In genomic region chr14:31081147-31081546, GRCm38 (mm10) we compare ENCODE assay signal across 20 mouse cellular contexts. TPM values are rescaled to one million over a fixed set of nuclear protein-coding genes. Genes with fewer than 3 reads are reported as not detected.
A peak's percentile ranks its signal among the peaks of the same experiment; 100 is the strongest.
DNase-seq lines count a peak whose midpoint lies in the region; ATAC-seq and TF ChIP-seq lines count a peak whose summit lies in the region.
"Had no signal": no experiment of that assay in that cellular context is flagged by ENCODE, and none has a peak within 500 bp of the region (broad histone marks: within the 10 kb centered on the region; RNA-seq: fewer than 3 reads in every experiment).

No protein-coding gene starts in this region.

- peak overlapping the region; percentile 54; the same call in 1 of the 2 replicates for H3K27ac ChIP-seq in heart, embryonic 10.5 days
- 0 out of 2 replicates have a peak overlapping the region, but pooled peaks have one; percentile 14 for H3K27ac ChIP-seq in liver, embryonic 16.5 days (ENCODE audit: low read length)
- H3K27ac ChIP-seq in liver, embryonic 11.5 days (ENCODE audit: low read depth, low read length): no peak overlapping the region
- H3K27ac ChIP-seq: forebrain, embryonic 12.5 days; hindbrain, embryonic 14.5 days; left cerebral cortex, adult 2 months; limb, embryonic 12.5 days; midbrain, embryonic 12.5 days; neural tube, embryonic 12.5 days had no signal

- H3K4me2 ChIP-seq in liver, embryonic 16.5 days (ENCODE audit: low read depth, low read length): no peak overlapping the region
- no peak overlapping the region for H3K4me2 ChIP-seq in liver, embryonic 11.5 days
- H3K4me2 ChIP-seq: forebrain, embryonic 12.5 days; hindbrain, embryonic 14.5 days; limb, embryonic 12.5 days; midbrain, embryonic 12.5 days; neural tube, embryonic 12.5 days had no signal

- no peaks in the 10 kb centered on the region; the same call in 1 of the 2 replicates for H3K9me3 ChIP-seq in heart, embryonic 10.5 days
- no peaks in the 10 kb centered on the region for H3K9me3 ChIP-seq in liver, embryonic 16.5 days (replicated peaks; ENCODE audit: control insufficient read depth, low read length)
- H3K9me3 ChIP-seq in liver, embryonic 11.5 days (ENCODE audit: control insufficient read depth, low read length): no peaks in the 10 kb centered on the region
- H3K9me3 ChIP-seq: forebrain, embryonic 12.5 days; G1E; limb, embryonic 12.5 days; midbrain, embryonic 12.5 days; neural tube, embryonic 12.5 days had no signal

- no peaks in the 10 kb centered on the region for H3K27me3 ChIP-seq in heart, embryonic 10.5 days (ENCODE audit: insufficient read depth, poor library complexity, severe bottlenecking)
- no peaks in the 10 kb centered on the region for H3K27me3 ChIP-seq in liver, embryonic 16.5 days (ENCODE audit: control insufficient read depth, insufficient read depth, low read depth, low read length)
- H3K27me3 ChIP-seq in liver, embryonic 11.5 days (replicated peaks; ENCODE audit: control insufficient read depth, insufficient read depth, low read length): no peaks in the 10 kb centered on the region
- H3K27me3 ChIP-seq in Patski: no peaks in the 10 kb centered on the region
- H3K27me3 ChIP-seq: forebrain, embryonic 12.5 days; limb, embryonic 12.5 days; midbrain, embryonic 12.5 days; neural tube, embryonic 12.5 days had no signal

- no peak overlapping the region for H3K9ac ChIP-seq in liver, embryonic 16.5 days (ENCODE audit: low read depth, low read length)
- H3K9ac ChIP-seq in liver, embryonic 11.5 days (ENCODE audit: low read depth, low read length): no peak overlapping the region
- H3K9ac ChIP-seq: forebrain, embryonic 12.5 days; hindbrain, embryonic 14.5 days; limb, embryonic 12.5 days; midbrain, embryonic 12.5 days; neural tube, embryonic 12.5 days had no signal

- in situ Hi-C loops in Patski (cut with MboI; ENCODE audit: low pct_unique_long_range_greater_than_20kb): no loop called here

- peaks cover 70% of the 10 kb centered on the region for H3K36me3 ChIP-seq in heart, embryonic 10.5 days
- peaks cover 36% of the 10 kb centered on the region for H3K36me3 ChIP-seq in liver, embryonic 16.5 days (ENCODE audit: control insufficient read depth, insufficient read depth)
- H3K36me3 ChIP-seq in liver, embryonic 11.5 days (ENCODE audit: control insufficient read depth, insufficient read depth, low read length): peaks cover 33% of the 10 kb centered on the region

- no peak for ATAC-seq in liver, embryonic 16.5 days (ENCODE audit: low read depth)
- ATAC-seq in liver, embryonic 11.5 days (replicated peaks; ENCODE audit: low FRiP score): no peak
- ATAC-seq in Patski: no peak

- no peak overlapping the region for H3K4me3 ChIP-seq in heart, embryonic 10.5 days
- no peak overlapping the region for H3K4me3 ChIP-seq in liver, embryonic 16.5 days (ENCODE audit: low read depth, low read length)
- H3K4me3 ChIP-seq in liver, embryonic 11.5 days (ENCODE audit: low read depth, low read length): no peak overlapping the region
- H3K4me3 ChIP-seq: forebrain, embryonic 12.5 days; left cerebral cortex, adult 2 months; limb, embryonic 12.5 days; midbrain, embryonic 12.5 days; neural tube, embryonic 12.5 days had no signal

- no peak for DNase-seq in heart, embryonic 10.5 days (ENCODE audit: low spot score)
- DNase-seq in heart, adult 11 months: no peak
- no peak for DNase-seq in liver, embryonic 11.5 days (ENCODE audit: low spot score)
- DNase-seq in Patski (ENCODE audit: low read depth, low spot score): peak; percentile 72
- DNase-seq in kidney, postnatal 25 days: no peak
- DNase-seq in Muller cell, postnatal 12 days (ENCODE audit: inconsistent ontology term): no peak
- DNase-seq: adrenal gland, adult 8-10 months; heart, postnatal 10 days; kidney, adult 8-10 months; kidney, postnatal 14 days; lung, adult 18-20 months; right cerebral cortex, postnatal 4 days had no signal

- TF ChIP-seq CTCF in Patski (IDR thresholded peaks at IDR 0.05): no peak

- CTCF ChIA-PET in Patski (lab: Charles Lee): no interaction called here

- no peaks in the 10 kb centered on the region for H3K4me1 ChIP-seq in heart, embryonic 10.5 days
- peaks cover 9% of the 10 kb centered on the region for H3K4me1 ChIP-seq in liver, embryonic 16.5 days (ENCODE audit: control insufficient read depth, low read depth, low read length)
- H3K4me1 ChIP-seq in liver, embryonic 11.5 days (replicated peaks; ENCODE audit: control insufficient read depth, insufficient read depth, low read length): 0 out of 2 replicates have a peak, but pooled peaks cover 2% of the 10 kb centered on the region
- H3K4me1 ChIP-seq: forebrain, embryonic 12.5 days; limb, embryonic 12.5 days; midbrain, embryonic 12.5 days had no signal

- POLR2A ChIA-PET in Patski (lab: Charles Lee): no interaction called here

RNA-seq across cellular contexts. Expression of gene Smim4, which starts 47.6 kb away (rescaled TPM):
- 66.2 and 73.3 TPM in 2 replicates for polyA plus RNA-seq in heart, embryonic 10.5 days (2016; fragmentation: Nextera tagmentation; extraction: Ambion mirVana)
- polyA plus RNA-seq in liver, embryonic 16.5 days (2015; fragmentation: Nextera tagmentation; extraction: Ambion mirVana): 47.7 and 57.1 TPM in 2 replicates
- polyA plus RNA-seq in liver, embryonic 11.5 days (2014; fragmentation: Nextera tagmentation; extraction: Ambion mirVana): 90.3 and 107 TPM in 2 replicates
- 75.7 TPM for polyA plus RNA-seq in Patski (2021)

RNA-seq across cellular contexts. Expression of gene Nt5dc2, which starts 49.7 kb away (rescaled TPM):
- polyA plus RNA-seq in heart, embryonic 10.5 days (2016; fragmentation: Nextera tagmentation; extraction: Ambion mirVana): 422 and 507 TPM in 2 replicates
- polyA plus RNA-seq in liver, embryonic 16.5 days (2015; fragmentation: Nextera tagmentation; extraction: Ambion mirVana): 149 and 179 TPM in 2 replicates
- 401 and 406 TPM in 2 replicates for polyA plus RNA-seq in liver, embryonic 11.5 days (2014; fragmentation: Nextera tagmentation; extraction: Ambion mirVana)
- polyA plus RNA-seq in Patski (2021): 268 TPM
